Mouse (Mus musculus) heart, adult 8-10 months (tissue): Measurements from ENCODE around the gene Vmn1r112. TPM values are rescaled to one million over a fixed set of nuclear protein-coding genes. Genes with fewer than 3 reads are reported as not detected.
"Not testable (repeated sequence)": the region's sequence is repeated elsewhere in the genome, so short reads cannot be mapped to it uniquely, and the experiment has no call there.

Source experiments
- DNase-seq: peaks from one replicate; pipeline ENCODE4 v3.0.0; 2022; ENCODE audit warnings: low spot score
- total RNA-seq, 4 experiments: library from RNA; stranded (reverse); gene quantifications; 2 replicates each; pipeline ENCODE4 v1.2.4; 2022

Gene Vmn1r112
- not detected for total RNA-seq

GRCm38 (mm10) chr7:20770885-20771284 is at the start of gene Vmn1r112:
Gene Vmn1r112, plus strand, starts transcription at chr7:20771185.
- DNase-seq: not testable (repeated sequence)

GRCm38 (mm10) chr7:20730524-20730923 is 40.5 kb upstream of the Vmn1r112 start, which contains the start of gene Gm10668:
Gene Gm10668, minus strand, starts transcription at chr7:20730624.
- not testable (repeated sequence) for DNase-seq

- DNase-seq: not testable (repeated sequence)
Observed at GRCm38 (mm10) chr7:20786985-20787384, 16.0 kb downstream of the Vmn1r112 start, which contains the start of gene Vmn1r113. Gene Vmn1r113, plus strand, starts transcription at chr7:20787285.

DNA sequence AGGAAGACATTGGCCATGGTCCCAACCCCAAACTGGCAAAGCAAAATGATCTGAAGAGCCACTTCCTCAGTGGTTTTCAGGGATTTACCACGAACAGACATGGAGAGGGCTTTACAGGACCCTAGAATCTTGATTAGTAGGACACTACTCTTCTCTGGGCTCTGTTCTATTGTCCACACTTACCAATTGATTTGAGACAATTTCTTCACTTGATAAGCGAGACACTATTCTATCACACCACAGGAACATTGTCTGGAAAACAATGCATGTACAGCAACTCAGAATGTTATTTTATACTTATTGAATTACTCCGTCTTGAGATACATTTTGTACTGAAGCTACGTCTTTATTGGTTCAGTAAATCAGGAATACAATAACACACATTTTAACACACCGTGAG is 41.1 kb downstream of the Vmn1r112 start, which contains the start of gene Vmn1r114:
Gene Vmn1r114 (minus strand): TSS at position 101 of the 400 bp plus-strand sequence.
- not testable (repeated sequence) for DNase-seq

Other genes starting within 250 kb of the Vmn1r112 start
- gene Vmn1r104, start 237.3 kb upstream of the Vmn1r112 start, total RNA-seq: not detected
- not detected for gene Gm5726, start 225.4 kb upstream of the Vmn1r112 start, total RNA-seq
- gene Gm4141, start 194.9 kb upstream of the Vmn1r112 start, total RNA-seq: not detected
- not detected for gene Gm4513, start 172.2 kb upstream of the Vmn1r112 start, total RNA-seq
- gene Vmn1r107, start 102.3 kb upstream of the Vmn1r112 start, total RNA-seq: not detected
- not detected for gene Vmn1r111, start 68.0 kb upstream of the Vmn1r112 start, total RNA-seq
- gene Gm10668, start 40.6 kb upstream of the Vmn1r112 start, total RNA-seq: not detected
- not detected for gene Vmn1r113, start 16.1 kb downstream of the Vmn1r112 start, total RNA-seq
- not detected for gene Vmn1r114, start 41.0 kb downstream of the Vmn1r112 start, total RNA-seq
- not detected for gene Vmn1r115, start 73.8 kb downstream of the Vmn1r112 start, total RNA-seq
- gene Vmn1r116, start 101.1 kb downstream of the Vmn1r112 start, total RNA-seq: not detected
- not detected for gene Vmn1r117, start 112.9 kb downstream of the Vmn1r112 start, total RNA-seq
- gene Vmn1r118, start 141.2 kb downstream of the Vmn1r112 start, total RNA-seq: not detected
- not detected for gene Vmn1r119, start 241.3 kb downstream of the Vmn1r112 start, total RNA-seq